Mouse (Mus musculus) spleen, adult 2 months (tissue): ENCODE data around the gene Hist1h2af. TPM values are rescaled to one million over a fixed set of nuclear protein-coding genes. Genes with fewer than 3 reads are reported as not detected.
A peak's percentile ranks its signal among the peaks of the same experiment; 100 is the strongest.
"Not testable (repeated sequence)": the region's sequence is repeated elsewhere in the genome, so short reads cannot be mapped to it uniquely, and the experiment has no call there.

Experiments used
- DNase-seq, 2 experiments: peaks; one replicate each; pipeline versions ENCODE4 v3.0.0 to v3.0.0-alpha.2; 2012 to 2021; ENCODE audit warnings: low spot score in 2 of 2, low read depth in 1 of 2
- H3K27ac ChIP-seq: fragments of 200-500 bp; 2 replicates; pipeline ENCODE4 v1.5.1; 2012; ENCODE audit warnings: low read length, inconsistent platforms; ENCODE audit not compliant: insufficient read depth
- H3K27me3 ChIP-seq: fragments of 200-500 bp; 2 replicates; pipeline ENCODE4 v1.6.1; 2012; ENCODE audit warnings: mild to moderate bottlenecking, moderate library complexity, low read length, inconsistent platforms; ENCODE audit not compliant: control insufficient read depth, insufficient read depth
- H3K36me3 ChIP-seq: fragments of 200-500 bp; 2 replicates; pipeline ENCODE4 v1.6.1; 2012; ENCODE audit warnings: mild to moderate bottlenecking, low read length, inconsistent platforms; ENCODE audit not compliant: control insufficient read depth, insufficient read depth
- H3K4me1 ChIP-seq: fragments of 200-500 bp; 2 replicates; pipeline ENCODE4 v1.6.1; 2011; ENCODE audit warnings: inconsistent platforms; ENCODE audit not compliant: control insufficient read depth, insufficient read depth, insufficient read length
- H3K4me3 ChIP-seq: fragments of 200-500 bp; 2 replicates; pipeline ENCODE4 v1.5.1; 2011; ENCODE audit warnings: mild to moderate bottlenecking, inconsistent platforms; ENCODE audit not compliant: insufficient read depth, insufficient read length; ENCODE audit errors: extremely low read depth
- CTCF ChIP-seq: fragments of 200-500 bp; IDR thresholded peaks from 2 replicates; pipeline ENCODE4 v1.5.1; 2011; ENCODE audit warnings: mild to moderate bottlenecking, inconsistent platforms; ENCODE audit not compliant: insufficient read depth, insufficient read length, insufficient replicate concordance; ENCODE audit errors: extremely low read depth
- POLR2A ChIP-seq: fragments of 200-500 bp; IDR thresholded peaks from 2 replicates; pipeline ENCODE4 v1.6.1; 2011; ENCODE audit warnings: low read depth, low read length, inconsistent platforms
- WGBS: fragments of 180-500 bp; shearing (Covaris S2); methylation state at CpG from one replicate; pipeline ENCODE4 v1.1.7; 2018; 5-methylcytosine and 5-hydroxymethylcytosine counted together
- polyA plus RNA-seq: library from polyadenylated mRNA; depleted of rRNA; stranded (reverse); fragments of >200 nt; gene quantifications from 2 replicates; pipeline ENCODE4 v1.2.3, GENCODE M21; 2012

Hist1h2af gene
- polyA plus RNA-seq, 1 experiment = 733 TPM

- no peaks in the 10 kb centered on the region for H3K27me3 ChIP-seq
- peaks cover 3% of the 10 kb centered on the region; the same call in 1 of the 2 replicates for H3K4me1 ChIP-seq
- 21% methylated on average over 2 of the region's 2 CpGs for WGBS
- no peak for TF ChIP-seq POLR2A
- no peak for TF ChIP-seq CTCF
- H3K4me3 ChIP-seq = no peak overlapping the region
- no peaks in the 10 kb centered on the region for H3K36me3 ChIP-seq
- DNase-seq = no peak
- no peak overlapping the region for H3K27ac ChIP-seq
Measured at GRCm38 (mm10) chr13:23529480-23530165, 4.1 kb upstream of the Hist1h2af start.

- WGBS = under 1% methylated on average over 20 of the region's 20 CpGs
- TF ChIP-seq POLR2A (no peak), CTCF (no peak)
- Histone ChIP-seq H3K27ac (peak overlapping the region; percentile 86), H3K4me1 (peaks cover 3% of the 10 kb centered on the region; the same call in 1 of the 2 replicates), H3K4me3 (peak overlapping the region; percentile 59), H3K36me3 (no peaks in the 10 kb centered on the region), H3K27me3 (no peaks in the 10 kb centered on the region)
- DNase-seq = peak; percentile 50 to 69
Measured at GRCm38 (mm10) chr13:23530181-23530900, 3.4 kb upstream of the Hist1h2af start.

GRCm38 (mm10) chr13:23530901-23531875, 2.5 kb upstream of the Hist1h2af start, which contains the start of gene Hist1h4h:
Gene Hist1h4h, plus strand, starts transcription at chr13:23531050.
- peak within 1 kb of the TSS; percentile 86 for H3K27ac ChIP-seq
- under 1% methylated on average over 66 of the region's 70 CpGs for WGBS
- DNase-seq = peak; percentile 91 to 93

GRCm38 (mm10) chr13:23532262-23533075, 1.2 kb upstream of the Hist1h2af start:
- TF ChIP-seq POLR2A (no peak), CTCF (no peak)
- H3K4me1 ChIP-seq = peaks cover 3% of the 10 kb centered on the region; the same call in 1 of the 2 replicates

More at GRCm38 (mm10) chr13:23530901-23531875, 2.5 kb upstream of the Hist1h2af start, which contains the start of gene Hist1h4h:
- TF ChIP-seq POLR2A = peak; percentile 99
- TF ChIP-seq CTCF = no peak
- Histone ChIP-seq H3K4me1 (peaks cover 3% of the 10 kb centered on the region; the same call in 1 of the 2 replicates), H3K27me3 (no peaks in the 10 kb centered on the region), H3K4me3 (peak within 1 kb of the TSS; percentile 59), H3K36me3 (no peaks in the 10 kb centered on the region)

GRCm38 (mm10) chr13:23534368-23535131, 844 bp downstream of the Hist1h2af start:
- no peak for TF ChIP-seq CTCF
- TF ChIP-seq POLR2A = no peak
- Histone ChIP-seq H3K36me3 (no peaks in the 10 kb centered on the region), H3K27ac (peak overlapping the region; percentile 11; the same call in 1 of the 2 replicates), H3K4me3 (peak overlapping the region; percentile 14), H3K27me3 (no peaks in the 10 kb centered on the region), H3K4me1 (peaks cover 3% of the 10 kb centered on the region; the same call in 1 of the 2 replicates)
- under 1% methylated on average over 15 of the region's 15 CpGs for WGBS
- no peak for DNase-seq

More at GRCm38 (mm10) chr13:23532262-23533075, 1.2 kb upstream of the Hist1h2af start:
- Histone ChIP-seq H3K36me3 (no peaks in the 10 kb centered on the region), H3K27ac (peak overlapping the region; percentile 20; the same call in 1 of the 2 replicates), H3K27me3 (no peaks in the 10 kb centered on the region), H3K4me3 (no peak overlapping the region)
- DNase-seq = no peak
- WGBS = 22% methylated on average over 9 of the region's 9 CpGs

- Histone ChIP-seq H3K4me3 (peak within 1 kb of the TSS; percentile 59), H3K27ac (peak within 1 kb of the TSS; percentile 11; the same call in 1 of the 2 replicates)
- H3K36me3 ChIP-seq, H3K4me1 ChIP-seq, H3K27me3 ChIP-seq: not testable (repeated sequence)
- peak; percentile 78 to 86 for DNase-seq
- under 1% methylated on average over 56 of the region's 62 CpGs for WGBS
Measured at GRCm38 (mm10) chr13:23535137-23536075, 1.7 kb downstream of the Hist1h2af start, which contains the start of gene Hist1h3g. Gene Hist1h3g, plus strand, starts transcription at chr13:23535422.
